Mouse (Mus musculus) urinary bladder, postnatal 10 days (tissue): ENCODE measurements around the gene Tmem200b.

Experiments
- DNase-seq: peaks from one replicate; pipeline ENCODE4 v3.0.0; 2022; ENCODE audit warnings: low spot score

Tmem200b gene

DNA sequence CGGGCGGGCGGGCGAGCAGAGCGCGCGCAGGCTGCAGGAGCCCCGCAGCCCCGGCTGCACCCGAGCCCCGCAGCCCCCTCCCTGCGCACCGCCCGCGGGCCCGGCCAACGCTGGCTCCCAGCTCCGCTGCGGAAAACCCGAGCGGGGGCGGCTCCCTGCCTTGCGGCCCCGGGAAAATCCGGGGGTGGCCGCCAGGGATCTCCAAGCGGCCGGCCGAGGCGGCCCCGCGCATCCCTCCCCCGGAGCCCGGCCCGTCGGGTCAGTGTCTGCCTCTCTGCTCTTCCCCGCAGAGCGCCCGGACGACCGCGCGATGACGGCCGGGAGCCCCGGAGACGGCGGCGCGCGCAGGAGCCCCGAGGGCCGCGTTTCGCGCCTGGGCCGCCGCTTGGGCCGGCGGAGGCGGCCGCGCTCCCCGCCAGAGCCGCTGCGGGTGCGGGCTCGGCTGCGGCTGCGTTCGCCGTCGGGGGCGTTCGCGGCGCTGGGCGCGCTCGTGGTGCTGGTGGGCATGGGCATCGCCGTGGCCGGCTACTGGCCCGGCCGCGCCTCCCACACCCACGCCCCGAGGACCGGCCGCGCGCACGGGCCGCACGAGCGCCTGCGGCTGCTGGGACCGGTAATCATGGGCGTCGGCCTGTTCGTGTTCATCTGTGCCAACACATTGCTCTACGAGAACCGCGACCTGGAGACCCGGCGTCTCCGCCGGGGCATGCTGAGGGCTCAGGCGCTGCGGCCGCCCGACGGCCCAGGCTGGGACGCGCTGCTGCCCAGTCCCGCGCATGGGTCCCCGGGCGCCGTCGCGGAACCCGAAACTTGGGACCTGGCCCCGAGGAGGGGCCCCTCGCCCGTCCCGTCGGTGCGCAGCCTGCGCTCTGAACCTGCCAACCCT is at the start of gene Tmem200b:
Tmem200b (plus strand) TSS at position 311 of the 886 bp plus-strand sequence.
- DNase-seq = no peak

DNA sequence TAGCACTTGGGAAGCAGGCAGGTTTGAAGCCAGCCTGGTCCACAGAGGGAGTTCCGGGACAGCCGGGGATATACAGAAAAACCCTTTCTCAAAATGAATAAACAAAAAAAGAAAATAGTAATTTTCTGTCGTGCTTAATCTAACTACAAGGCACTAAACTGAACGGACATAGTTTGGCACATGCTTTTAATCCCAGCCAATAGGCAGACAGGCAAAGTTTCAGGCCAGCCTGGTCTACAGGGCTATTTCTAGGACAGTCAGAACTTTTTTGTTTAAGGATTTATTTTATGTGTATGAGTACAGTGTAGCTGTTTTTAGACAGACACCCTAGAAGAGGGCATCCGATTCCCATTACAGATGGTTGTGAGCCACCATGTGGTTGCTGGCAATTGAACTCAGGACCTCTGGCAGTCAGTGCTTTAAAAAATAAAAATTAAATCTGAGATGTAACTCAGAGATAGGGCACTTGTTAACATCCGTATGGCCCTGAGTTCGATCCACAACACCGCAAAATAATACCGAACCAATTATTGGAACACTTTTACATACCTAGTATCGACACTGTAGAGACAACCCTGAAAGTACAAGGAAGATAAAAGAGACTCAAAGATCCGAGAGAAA is 48.8 kb upstream of the Tmem200b start:
- DNase-seq = no peak

GRCm38 (mm10) chr4:131873293-131874168 is 48.0 kb upstream of the Tmem200b start, which contains the start of gene Srsf4:
TSS of gene Srsf4 (plus strand) at chr4:131873617.
- DNase-seq = peak; percentile 68

DNA sequence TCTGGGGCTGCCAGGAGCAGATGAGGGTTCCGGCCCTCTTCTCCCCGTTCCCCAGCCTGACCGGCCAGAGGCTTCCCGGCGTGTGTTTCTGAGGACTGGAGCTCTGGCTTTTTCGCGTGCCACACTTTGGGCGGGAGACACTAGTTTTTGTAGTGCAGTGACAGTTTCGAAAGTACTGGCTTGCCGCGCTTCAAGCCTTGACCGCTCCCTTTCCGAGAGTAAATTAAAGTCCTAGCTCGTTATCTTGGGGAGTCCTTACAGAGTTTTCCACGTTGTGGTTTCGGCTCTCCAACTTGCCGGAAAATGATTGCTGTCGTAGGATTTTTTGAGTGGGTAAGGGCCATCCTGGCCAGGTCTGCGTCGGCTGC is 47.4 kb upstream of the Tmem200b start:
- no peak for DNase-seq

DNA sequence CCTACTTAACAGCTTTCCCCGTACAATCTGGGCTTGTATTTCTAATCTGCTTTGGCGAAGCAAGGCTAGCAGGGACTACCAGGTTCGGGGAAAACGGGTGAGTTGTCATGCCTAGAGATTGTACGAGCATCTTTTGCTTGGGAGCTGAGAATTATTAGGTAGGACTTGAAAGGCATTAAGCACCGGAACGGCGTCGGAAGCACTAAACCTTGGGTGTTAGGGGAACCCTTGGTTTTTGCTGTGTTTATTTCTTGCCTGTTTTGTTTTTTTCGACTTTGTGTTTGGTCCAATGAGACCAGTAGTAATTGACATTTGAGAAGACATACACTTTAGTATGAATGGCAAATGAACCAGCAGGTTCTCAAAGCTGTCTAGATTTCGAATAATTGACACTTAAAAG is 47.0 kb upstream of the Tmem200b start:
- DNase-seq = no peak

DNA sequence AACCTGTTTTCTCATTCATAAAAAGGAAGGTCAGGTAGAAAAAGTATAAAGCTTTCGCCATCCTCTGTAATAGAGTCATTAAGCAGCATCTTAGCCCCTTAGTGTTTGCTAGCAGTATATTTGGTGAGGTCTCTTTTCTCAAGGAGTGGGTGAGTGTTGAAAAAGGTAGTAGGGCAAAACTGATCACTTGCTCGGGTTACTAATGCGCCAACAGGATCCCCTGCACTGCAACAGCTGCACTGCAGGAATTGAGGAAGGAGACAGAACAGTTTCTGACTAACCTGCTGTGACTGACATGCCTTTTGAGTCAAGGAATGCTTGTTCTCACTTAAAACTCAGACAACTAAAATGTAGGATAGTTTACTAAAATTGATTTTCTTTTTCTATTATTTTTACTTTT is 46.3 kb upstream of the Tmem200b start:
- DNase-seq = no peak

- DNase-seq = no peak
Measured at GRCm38 (mm10) chr4:131876836-131877235, 44.7 kb upstream of the Tmem200b start.

DNA sequence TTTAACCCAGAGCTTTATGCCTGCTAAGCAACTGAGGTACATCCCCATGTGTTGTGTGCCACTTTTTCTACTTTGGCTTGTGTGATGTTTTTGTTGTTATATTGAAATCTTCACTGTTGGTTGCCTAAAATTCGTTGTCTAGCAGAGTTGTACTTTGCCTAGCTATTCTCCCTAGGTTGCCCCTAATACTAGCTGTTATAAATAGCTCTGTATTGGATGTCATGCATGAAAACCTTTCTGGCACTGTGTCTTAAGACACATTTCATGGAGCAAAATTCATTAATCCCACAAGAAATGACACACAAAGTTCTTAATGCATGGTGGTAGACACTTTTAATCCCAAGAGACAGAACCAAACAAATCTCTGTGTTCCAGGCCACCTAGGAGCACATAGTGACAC is 41.9 kb upstream of the Tmem200b start:
- no peak for DNase-seq

DNA sequence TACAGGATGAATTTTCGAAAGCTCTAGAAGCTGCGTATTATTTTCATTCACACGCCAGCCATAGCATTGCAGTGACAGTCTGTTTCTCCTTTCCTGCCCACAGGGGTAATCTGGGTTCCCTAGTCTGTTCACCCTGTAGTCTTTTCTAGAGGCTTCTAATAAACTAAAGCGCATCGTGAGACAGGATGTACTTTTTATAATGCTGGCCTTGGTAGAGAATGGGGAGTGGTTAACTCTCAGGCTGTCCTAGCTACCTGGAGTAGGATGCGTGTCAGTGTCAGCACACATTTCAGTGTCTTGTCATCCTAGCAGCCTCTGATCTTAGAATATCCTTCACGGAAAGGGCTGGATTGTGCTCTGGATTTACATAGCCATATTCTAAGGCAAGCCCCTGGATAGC is 40.3 kb upstream of the Tmem200b start:
- no peak for DNase-seq

DNA sequence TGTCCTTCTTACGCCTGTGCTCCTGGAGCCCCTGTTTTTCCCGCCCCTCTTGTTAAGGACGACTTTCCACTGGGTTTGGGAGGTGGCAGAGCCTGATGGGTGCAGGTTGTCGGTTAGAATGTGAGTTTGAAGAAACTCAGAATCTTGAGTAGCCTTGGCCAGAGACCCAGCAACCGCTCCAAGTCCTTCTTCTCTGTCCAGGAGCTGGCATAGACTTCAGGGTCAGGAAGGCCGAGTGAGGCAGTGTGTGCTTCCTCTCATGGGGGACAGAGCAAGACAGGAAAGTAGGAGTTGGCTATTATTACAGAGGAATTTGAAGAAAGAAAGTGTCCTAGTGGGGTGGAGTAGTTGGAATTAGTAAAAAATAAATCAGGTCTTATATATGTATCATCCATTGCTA is 38.0 kb upstream of the Tmem200b start:
- no peak for DNase-seq

- DNase-seq = no peak
Measured at GRCm38 (mm10) chr4:131885376-131885775, 36.2 kb upstream of the Tmem200b start.

- DNase-seq = no peak
Measured at GRCm38 (mm10) chr4:131888564-131888963, 33.0 kb upstream of the Tmem200b start.

- no peak for DNase-seq
Measured at GRCm38 (mm10) chr4:131890692-131891091, 30.9 kb upstream of the Tmem200b start.

GRCm38 (mm10) chr4:131897109-131897508 is 24.5 kb upstream of the Tmem200b start:
- DNase-seq = no peak

DNA sequence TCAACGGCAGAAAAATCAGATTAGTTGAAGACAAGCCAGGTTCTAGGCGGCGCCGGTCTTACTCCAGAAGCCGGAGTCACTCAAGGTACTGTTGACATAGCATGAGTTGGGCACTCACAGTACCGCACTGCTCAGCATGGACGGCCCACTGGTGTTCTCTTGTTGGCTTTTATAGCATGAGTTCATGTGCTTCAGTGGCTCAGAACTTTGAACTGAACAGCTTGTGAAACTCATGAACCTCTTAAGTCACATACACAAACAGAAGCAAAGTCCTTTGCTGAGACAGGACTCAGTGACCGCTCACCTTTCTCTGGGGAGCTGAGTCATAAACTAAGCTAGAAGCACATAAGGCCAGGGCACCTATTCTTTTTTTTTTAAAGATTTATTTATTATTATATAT is 23.8 kb upstream of the Tmem200b start:
- DNase-seq = no peak

GRCm38 (mm10) chr4:131898503-131899179 is 22.9 kb upstream of the Tmem200b start:
- no peak for DNase-seq

DNA sequence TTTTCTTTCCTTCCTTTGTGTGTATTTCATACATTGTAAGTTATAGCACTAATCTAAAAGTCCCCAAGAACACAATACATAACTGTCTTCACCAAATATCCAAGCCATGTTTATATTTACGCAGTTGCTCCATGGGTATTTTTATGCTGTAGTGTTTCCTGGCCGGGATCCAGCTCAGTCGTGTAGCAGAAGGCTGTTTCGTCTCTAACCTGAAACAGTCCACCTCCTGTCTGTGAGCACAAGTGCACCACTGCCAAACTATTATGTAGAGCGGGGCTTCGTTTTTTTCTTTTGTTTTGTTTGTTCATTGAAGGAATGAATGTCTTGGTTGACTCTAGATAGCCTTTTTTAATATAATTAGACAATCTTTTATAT is 22.4 kb upstream of the Tmem200b start:
- no peak for DNase-seq

- DNase-seq = no peak
Measured at GRCm38 (mm10) chr4:131901090-131901489, 20.5 kb upstream of the Tmem200b start.

- DNase-seq = no peak
Measured at GRCm38 (mm10) chr4:131904478-131904877, 17.1 kb upstream of the Tmem200b start.

DNA sequence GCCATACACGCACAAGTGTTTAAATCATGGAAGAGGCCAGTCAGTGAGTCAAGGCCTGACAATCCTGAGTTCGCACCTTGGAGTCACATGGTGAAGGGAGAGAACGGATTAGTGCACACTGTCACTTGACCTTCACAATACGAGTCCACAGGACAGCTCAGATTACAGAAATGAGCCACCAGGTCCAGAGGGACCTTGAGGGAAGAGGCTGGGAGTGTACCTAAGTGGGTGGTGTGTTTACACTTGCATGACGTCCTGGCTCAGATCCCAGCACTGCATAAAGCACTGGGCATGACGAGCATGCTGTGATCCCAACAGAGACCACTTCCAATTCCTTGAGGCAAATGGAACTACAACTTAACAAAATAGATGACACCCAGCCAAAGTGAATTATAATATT is 15.1 kb upstream of the Tmem200b start:
- DNase-seq = no peak

- DNase-seq = no peak
Measured at GRCm38 (mm10) chr4:131907912-131908311, 13.7 kb upstream of the Tmem200b start.
